Mouse (Mus musculus) hindbrain, embryonic 10.5 days (tissue): Measurements from ENCODE around the gene Smg6. TPM values are rescaled to one million over a fixed set of nuclear protein-coding genes. Genes with fewer than 3 reads are reported as not detected.
A peak's percentile ranks its signal among the peaks of the same experiment; 100 is the strongest.

Source experiments
- DNase-seq: peaks from one replicate; pipeline ENCODE4 v3.0.0-alpha.2; 2017; ENCODE audit warnings: low spot score
- H3K27ac ChIP-seq: fragments of 300-500 bp; sonication (generic); 2 replicates; pipeline ENCODE4 v1.5.1; 2016; ENCODE audit warnings: mild to moderate bottlenecking, moderate library complexity
- H3K27me3 ChIP-seq: fragments of 300-500 bp; sonication (generic); 2 replicates; pipeline ENCODE4 v1.6.1; 2016; ENCODE audit warnings: mild to moderate bottlenecking; ENCODE audit not compliant: poor library complexity, insufficient read depth, severe bottlenecking
- H3K36me3 ChIP-seq: fragments of 300-500 bp; sonication (generic); 2 replicates; pipeline ENCODE4 v1.6.1; 2016; ENCODE audit warnings: mild to moderate bottlenecking, moderate library complexity
- H3K4me1 ChIP-seq: fragments of 300-500 bp; sonication (generic); replicated peaks from 2 replicates; pipeline ENCODE4 v1.6.1; 2016; ENCODE audit warnings: mild to moderate bottlenecking
- H3K4me3 ChIP-seq: fragments of 300-500 bp; sonication (generic); 2 replicates; pipeline ENCODE4 v1.5.1; 2016; ENCODE audit warnings: mild to moderate bottlenecking, moderate library complexity
- H3K9me3 ChIP-seq: fragments of 300-500 bp; sonication (generic); 2 replicates; pipeline ENCODE4 v1.6.1; 2016; ENCODE audit warnings: mild to moderate bottlenecking, moderate library complexity
- WGBS: fragments of 180-500 bp; shearing (Covaris S2); methylation state at CpG from one replicate; pipeline ENCODE4 v1.1.7; 2016; 5-methylcytosine and 5-hydroxymethylcytosine counted together
- polyA plus RNA-seq: library from polyadenylated mRNA; unstranded; fragments of >200 nt; fragmentation: Nextera tagmentation; extraction: Ambion mirVana; gene quantifications from 2 replicates; pipeline ENCODE4 v1.2.1, GENCODE M21; 2016

Smg6 gene
- polyA plus RNA-seq, 1 experiment from 2014 or later: 19.2 TPM

GRCm38 (mm10) chr11:75013764-75014695, 88.4 kb downstream of the Smg6 start:
- no peak overlapping the region for H3K27ac ChIP-seq
- DNase-seq: no peak
- H3K4me1 ChIP-seq: peaks cover 30% of the 10 kb centered on the region
- WGBS: 84% methylated on average over 12 of the region's 12 CpGs
- no peaks in the 10 kb centered on the region for H3K9me3 ChIP-seq
- no peaks in the 10 kb centered on the region for H3K36me3 ChIP-seq
- no peak overlapping the region for H3K4me3 ChIP-seq
- no peaks in the 10 kb centered on the region for H3K27me3 ChIP-seq

GRCm38 (mm10) chr11:75014816-75015215, 89.2 kb downstream of the Smg6 start:
- H3K36me3 ChIP-seq: no peaks in the 10 kb centered on the region
- peaks cover 30% of the 10 kb centered on the region for H3K4me1 ChIP-seq
- H3K27me3 ChIP-seq: no peaks in the 10 kb centered on the region
- DNase-seq: no peak
- H3K4me3 ChIP-seq: no peak overlapping the region
- WGBS: 54% methylated on average over 4 of the region's 4 CpGs
- H3K9me3 ChIP-seq: no peaks in the 10 kb centered on the region
- 0 out of 2 replicates have a peak overlapping the region, but pooled peaks have one; percentile 13 for H3K27ac ChIP-seq

GRCm38 (mm10) chr11:75015453-75015871, 89.8 kb downstream of the Smg6 start:
- Histone ChIP-seq H3K4me3 (no peak overlapping the region), H3K4me1 (peaks cover 30% of the 10 kb centered on the region), H3K27ac (no peak overlapping the region), H3K27me3 (no peaks in the 10 kb centered on the region), H3K9me3 (no peaks in the 10 kb centered on the region), H3K36me3 (no peaks in the 10 kb centered on the region)
- no peak for DNase-seq
- WGBS: 78% methylated on average over 7 of the region's 7 CpGs

- no peak for DNase-seq
- Histone ChIP-seq H3K9me3 (no peaks in the 10 kb centered on the region), H3K4me3 (no peak overlapping the region), H3K4me1 (peaks cover 30% of the 10 kb centered on the region), H3K27me3 (no peaks in the 10 kb centered on the region), H3K27ac (no peak overlapping the region), H3K36me3 (no peaks in the 10 kb centered on the region)
- WGBS: 90% methylated on average over 5 of the region's 5 CpGs
Observed at GRCm38 (mm10) chr11:75016309-75016860, 90.8 kb downstream of the Smg6 start.

GRCm38 (mm10) chr11:75017831-75018230, 92.2 kb downstream of the Smg6 start:
- H3K9me3 ChIP-seq: no peaks in the 10 kb centered on the region
- H3K36me3 ChIP-seq: no peaks in the 10 kb centered on the region
- no peak overlapping the region for H3K27ac ChIP-seq
- peaks cover 27% of the 10 kb centered on the region for H3K4me1 ChIP-seq
- WGBS: 93% methylated on average over 2 of the region's 2 CpGs
- no peaks in the 10 kb centered on the region for H3K27me3 ChIP-seq
- H3K4me3 ChIP-seq: no peak overlapping the region
- DNase-seq: no peak

- DNase-seq: no peak
- Histone ChIP-seq H3K27ac (no peak overlapping the region), H3K36me3 (no peaks in the 10 kb centered on the region), H3K27me3 (no peaks in the 10 kb centered on the region), H3K9me3 (no peaks in the 10 kb centered on the region), H3K4me1 (0 out of 2 replicates have a peak, but pooled peaks cover 4% of the 10 kb centered on the region), H3K4me3 (no peak overlapping the region)
- WGBS: 90% methylated on average over 3 of the region's 3 CpGs
Observed at GRCm38 (mm10) chr11:75026977-75027376, 101.4 kb downstream of the Smg6 start.

- no peak for DNase-seq
- Histone ChIP-seq H3K9me3 (no peaks in the 10 kb centered on the region), H3K27ac (no peak overlapping the region), H3K36me3 (no peaks in the 10 kb centered on the region), H3K4me1 (0 out of 2 replicates have a peak, but pooled peaks cover 4% of the 10 kb centered on the region), H3K4me3 (no peak overlapping the region), H3K27me3 (no peaks in the 10 kb centered on the region)
- 89% methylated on average over 2 of the region's 2 CpGs for WGBS
Observed at GRCm38 (mm10) chr11:75027616-75028015, 102.0 kb downstream of the Smg6 start.

GRCm38 (mm10) chr11:75031251-75031650, 105.6 kb downstream of the Smg6 start:
- DNase-seq: no peak
- 78% methylated on average over 2 of the region's 2 CpGs for WGBS
- 0 out of 2 replicates have a peak, but pooled peaks cover 3% of the 10 kb centered on the region for H3K36me3 ChIP-seq
- H3K9me3 ChIP-seq: no peaks in the 10 kb centered on the region
- H3K4me3 ChIP-seq: no peak overlapping the region
- no peaks in the 10 kb centered on the region for H3K27me3 ChIP-seq
- peaks cover 4% of the 10 kb centered on the region; the same call in 1 of the 2 replicates for H3K4me1 ChIP-seq
- no peak overlapping the region for H3K27ac ChIP-seq

- DNase-seq: no peak
- H3K4me1 ChIP-seq: peaks cover 4% of the 10 kb centered on the region; the same call in 1 of the 2 replicates
- 0 out of 2 replicates have a peak, but pooled peaks cover 3% of the 10 kb centered on the region for H3K36me3 ChIP-seq
- H3K4me3 ChIP-seq: no peak overlapping the region
- no peaks in the 10 kb centered on the region for H3K27me3 ChIP-seq
- 85% methylated on average over 2 of the region's 2 CpGs for WGBS
- no peaks in the 10 kb centered on the region for H3K9me3 ChIP-seq
- no peak overlapping the region for H3K27ac ChIP-seq
Observed at GRCm38 (mm10) chr11:75032946-75033345, 107.3 kb downstream of the Smg6 start.

- no peaks in the 10 kb centered on the region for H3K27me3 ChIP-seq
- DNase-seq: no peak
- no peak overlapping the region for H3K4me3 ChIP-seq
- peaks cover 4% of the 10 kb centered on the region; the same call in 1 of the 2 replicates for H3K4me1 ChIP-seq
- no peaks in the 10 kb centered on the region for H3K9me3 ChIP-seq
- peaks cover 7% of the 10 kb centered on the region; the same call in 1 of the 2 replicates for H3K36me3 ChIP-seq
- 87% methylated on average over 5 of the region's 5 CpGs for WGBS
- H3K27ac ChIP-seq: no peak overlapping the region
Observed at GRCm38 (mm10) chr11:75033581-75034067, 108.0 kb downstream of the Smg6 start.

GRCm38 (mm10) chr11:75034104-75034503, 108.5 kb downstream of the Smg6 start:
- DNase-seq: no peak
- H3K27ac ChIP-seq: no peak overlapping the region
- 93% methylated on average over 3 of the region's 3 CpGs for WGBS
- H3K4me3 ChIP-seq: no peak overlapping the region
- H3K9me3 ChIP-seq: no peaks in the 10 kb centered on the region
- H3K4me1 ChIP-seq: peaks cover 4% of the 10 kb centered on the region; the same call in 1 of the 2 replicates
- no peaks in the 10 kb centered on the region for H3K27me3 ChIP-seq
- H3K36me3 ChIP-seq: peaks cover 8% of the 10 kb centered on the region; the same call in 1 of the 2 replicates

- Histone ChIP-seq H3K4me3 (no peak overlapping the region), H3K36me3 (peaks cover 76% of the 10 kb centered on the region)
- WGBS: 88% methylated on average over 3 of the region's 3 CpGs
Observed at GRCm38 (mm10) chr11:75044333-75044732, 118.7 kb downstream of the Smg6 start.

GRCm38 (mm10) chr11:75045822-75046221, 120.2 kb downstream of the Smg6 start:
- Histone ChIP-seq H3K27ac (no peak overlapping the region), H3K4me1 (0 out of 2 replicates have a peak, but pooled peaks cover 3% of the 10 kb centered on the region), H3K36me3 (peaks cover 79% of the 10 kb centered on the region), H3K4me3 (no peak overlapping the region), H3K27me3 (no peaks in the 10 kb centered on the region), H3K9me3 (no peaks in the 10 kb centered on the region)
- no peak for DNase-seq
- WGBS: 95% methylated on average over 4 of the region's 4 CpGs

More at GRCm38 (mm10) chr11:75044333-75044732, 118.7 kb downstream of the Smg6 start:
- Histone ChIP-seq H3K27me3 (no peaks in the 10 kb centered on the region), H3K9me3 (no peaks in the 10 kb centered on the region), H3K27ac (no peak overlapping the region), H3K4me1 (no peaks in the 10 kb centered on the region)
- no peak for DNase-seq
